Mouse (Mus musculus) mesoderm, embryonic 11.5 days (tissue): Measurements from ENCODE around the gene Zfp92.

Source experiments
- DNase-seq: peaks from one replicate; pipeline ENCODE4 v3.0.0-alpha.2; 2012; ENCODE audit warnings: low read depth, low spot score

The Zfp92 gene

GRCm38 (mm10) chrX:73474340-73475165 is 63.7 kb downstream of the Zfp92 start:
- DNase-seq: no peak

- DNase-seq: no peak
Measured at GRCm38 (mm10) chrX:73475658-73476256, 64.9 kb downstream of the Zfp92 start.

- DNase-seq: peak; percentile 36
Measured at GRCm38 (mm10) chrX:73476621-73477020, 65.7 kb downstream of the Zfp92 start.

- no peak for DNase-seq
Measured at GRCm38 (mm10) chrX:73477500-73477899, 66.6 kb downstream of the Zfp92 start.
